Mouse (Mus musculus): ENCODE data around the gene Yap1. TPM values are rescaled to one million over a fixed set of nuclear protein-coding genes. Genes with fewer than 3 reads are reported as not detected.

Yap1 gene
- total RNA-seq, 2 experiments from 2014 or later, result 0.24 TPM; not detected in 1

DNA sequence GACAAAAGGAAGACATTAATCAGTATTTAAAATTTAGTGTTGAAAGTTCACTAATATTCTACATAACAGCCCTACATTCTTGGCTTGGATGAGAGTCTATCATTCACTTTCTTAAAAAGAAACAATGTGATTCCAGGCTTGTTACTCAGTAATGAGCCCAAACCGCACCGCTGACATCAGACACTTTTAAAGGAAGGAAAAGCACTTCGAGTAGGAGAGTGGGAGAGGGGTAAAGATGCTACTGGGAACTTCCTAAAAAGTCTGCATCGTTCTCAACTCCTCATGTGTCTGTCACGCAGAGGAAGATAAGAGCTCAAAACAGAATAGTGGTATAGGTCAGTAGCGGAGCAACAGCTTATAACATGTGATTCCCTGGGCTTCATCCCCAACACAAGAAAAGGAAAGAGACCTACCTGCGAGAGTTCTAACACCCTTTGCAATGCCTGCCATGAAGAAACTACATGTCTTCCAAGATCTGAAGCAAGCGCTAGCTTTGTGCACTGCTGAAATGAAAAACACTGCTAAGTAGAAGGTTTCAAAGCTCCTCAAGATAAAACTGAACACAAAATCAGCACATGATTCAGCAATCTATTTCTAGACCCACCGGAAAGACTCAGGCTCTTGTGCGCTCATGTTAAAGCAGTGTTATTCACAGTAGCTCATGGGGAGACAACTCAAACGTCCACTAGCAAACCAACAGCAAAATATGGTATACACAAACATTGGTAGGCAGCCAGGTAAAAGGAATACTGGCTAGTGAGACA is 25.1 kb downstream of the Yap1 start:
- no peak for ATAC-seq (replicated peaks; ENCODE audit: low FRiP score, low TSS enrichment, poor library complexity, severe bottlenecking)

GRCm38 (mm10) chr9:7978502-7978901 is 25.9 kb downstream of the Yap1 start:
- no peak for ATAC-seq (replicated peaks; ENCODE audit: low FRiP score, low TSS enrichment, poor library complexity, severe bottlenecking)

GRCm38 (mm10) chr9:7977587-7977986 is 26.8 kb downstream of the Yap1 start:
- no peak for ATAC-seq (replicated peaks; ENCODE audit: low FRiP score, low TSS enrichment, poor library complexity, severe bottlenecking)

- ATAC-seq (replicated peaks; ENCODE audit: low FRiP score, low TSS enrichment, poor library complexity, severe bottlenecking), result no peak
These were observed 32.4 kb downstream of the Yap1 start for GRCm38 (mm10) chr9:7971993-7972392.

DNA sequence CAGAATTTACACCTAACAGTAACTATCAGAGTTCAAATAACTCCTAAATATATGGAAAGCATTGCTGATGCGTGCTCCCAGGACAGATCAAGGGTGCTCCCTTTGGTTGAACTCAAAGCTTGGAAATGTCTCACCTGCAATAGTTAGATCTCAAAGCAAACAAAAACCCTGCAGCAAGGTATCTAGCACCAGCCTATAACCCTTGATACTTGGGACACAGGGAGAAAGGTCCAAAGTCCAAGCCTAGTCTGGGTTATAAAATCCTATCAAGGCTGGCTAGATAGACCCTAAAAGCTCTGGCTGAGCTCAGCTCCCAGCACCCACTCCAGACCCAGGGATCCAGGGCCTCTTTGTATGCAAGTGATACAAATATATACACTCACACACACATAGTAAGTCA is 36.4 kb downstream of the Yap1 start:
- no peak for ATAC-seq (replicated peaks; ENCODE audit: low FRiP score, low TSS enrichment, poor library complexity, severe bottlenecking)

GRCm38 (mm10) chr9:7965590-7965989 is 38.8 kb downstream of the Yap1 start:
- ATAC-seq (replicated peaks; ENCODE audit: low FRiP score, low TSS enrichment, poor library complexity, severe bottlenecking), result no peak

DNA sequence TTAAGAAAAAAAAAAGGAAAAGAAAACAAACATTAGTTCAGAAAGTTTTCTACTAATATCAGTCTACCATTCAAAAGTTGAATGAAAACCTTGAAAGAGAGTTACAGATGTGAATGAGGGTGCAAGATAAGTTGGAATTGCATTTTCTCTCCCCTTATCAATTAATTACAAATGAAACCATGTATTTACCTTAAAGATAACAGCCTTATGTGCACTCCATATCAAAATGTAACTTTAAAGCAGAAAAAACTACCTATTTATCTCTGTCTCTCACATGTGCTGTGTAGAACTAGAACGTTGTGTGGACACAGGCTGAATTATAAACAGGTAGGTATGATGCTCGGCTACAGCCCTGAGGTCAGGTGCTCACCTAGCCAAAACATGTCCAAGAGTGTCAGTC is 40.5 kb downstream of the Yap1 start:
- peak; percentile 81 for ATAC-seq (replicated peaks; ENCODE audit: low FRiP score, low TSS enrichment, poor library complexity, severe bottlenecking)

GRCm38 (mm10) chr9:7962915-7963314 is 41.5 kb downstream of the Yap1 start:
- ATAC-seq (replicated peaks; ENCODE audit: low FRiP score, low TSS enrichment, poor library complexity, severe bottlenecking), result 0 out of 2 replicates have a peak, but pooled peaks have one; percentile 1

- ATAC-seq (replicated peaks; ENCODE audit: low FRiP score, low TSS enrichment, poor library complexity, severe bottlenecking), result no peak
These were observed 42.8 kb downstream of the Yap1 start for GRCm38 (mm10) chr9:7961366-7962160.

- ATAC-seq (replicated peaks; ENCODE audit: low FRiP score, low TSS enrichment, poor library complexity, severe bottlenecking), result no peak
These were observed 44.0 kb downstream of the Yap1 start for GRCm38 (mm10) chr9:7960382-7960781.

GRCm38 (mm10) chr9:7959301-7959700 is 45.1 kb downstream of the Yap1 start:
- ATAC-seq (replicated peaks; ENCODE audit: low FRiP score, low TSS enrichment, poor library complexity, severe bottlenecking), result no peak

DNA sequence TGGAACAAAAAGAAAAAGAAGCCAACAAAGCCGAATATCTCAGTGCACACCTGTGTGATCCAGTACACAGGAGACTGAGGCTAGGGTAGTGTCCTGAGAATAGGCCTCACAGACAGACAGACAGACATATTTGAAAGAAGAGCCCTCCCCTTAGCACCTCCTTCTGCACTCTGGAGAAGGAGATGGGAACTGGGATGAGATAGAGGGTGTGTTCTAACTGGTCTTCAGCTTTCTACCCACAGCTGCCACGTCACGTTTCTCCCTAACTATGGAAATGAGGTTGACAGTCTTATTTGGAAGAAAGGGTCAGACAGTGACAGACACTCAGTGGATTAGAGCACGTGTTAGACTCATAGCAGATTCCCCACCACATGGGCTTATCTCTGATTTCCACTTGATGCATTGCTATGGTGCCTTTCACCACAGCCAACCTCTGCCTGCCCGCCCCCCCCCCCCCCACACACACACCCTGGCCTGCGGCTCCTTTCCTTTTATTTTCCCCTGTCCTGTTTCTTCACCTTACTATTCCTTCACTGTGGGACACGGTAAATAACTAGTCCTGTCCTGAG is 46.3 kb downstream of the Yap1 start:
- ATAC-seq (replicated peaks; ENCODE audit: low FRiP score, low TSS enrichment, poor library complexity, severe bottlenecking), result peak; percentile 66

- ATAC-seq (replicated peaks; ENCODE audit: low FRiP score, low TSS enrichment, poor library complexity, severe bottlenecking), result no peak
These were observed 47.0 kb downstream of the Yap1 start for GRCm38 (mm10) chr9:7957407-7957806.

DNA sequence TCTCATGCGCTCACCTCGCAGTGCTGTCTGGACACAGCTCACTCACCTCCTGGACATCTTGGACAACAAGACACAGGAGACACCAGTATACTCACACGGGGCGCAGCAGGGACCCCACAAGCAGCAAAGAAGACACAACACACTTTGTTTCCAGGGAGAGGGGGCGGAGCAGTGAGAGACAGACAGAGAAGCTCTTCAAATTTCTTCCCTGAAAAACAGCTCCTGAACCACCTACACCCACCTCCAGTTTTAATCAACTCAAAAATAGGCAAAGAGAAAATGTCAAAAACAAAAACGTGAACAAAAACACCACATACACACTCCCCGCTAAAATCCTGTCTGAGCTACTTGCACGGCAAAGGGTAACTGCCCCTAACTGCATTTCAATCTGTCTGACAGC is 48.0 kb downstream of the Yap1 start:
- no peak for ATAC-seq (replicated peaks; ENCODE audit: low FRiP score, low TSS enrichment, poor library complexity, severe bottlenecking)

GRCm38 (mm10) chr9:7952886-7953285 is 51.5 kb downstream of the Yap1 start:
- ATAC-seq (replicated peaks; ENCODE audit: low FRiP score, low TSS enrichment, poor library complexity, severe bottlenecking), result no peak

- no peak for ATAC-seq (replicated peaks; ENCODE audit: low FRiP score, low TSS enrichment, poor library complexity, severe bottlenecking)
These were observed 54.2 kb downstream of the Yap1 start for GRCm38 (mm10) chr9:7950211-7950644.

GRCm38 (mm10) chr9:7947946-7948345 is 56.5 kb downstream of the Yap1 start:
- ATAC-seq (replicated peaks; ENCODE audit: low FRiP score, low TSS enrichment, poor library complexity, severe bottlenecking), result no peak

GRCm38 (mm10) chr9:7943796-7944462 is 60.5 kb downstream of the Yap1 start:
- no peak for ATAC-seq (replicated peaks; ENCODE audit: low FRiP score, low TSS enrichment, poor library complexity, severe bottlenecking)

DNA sequence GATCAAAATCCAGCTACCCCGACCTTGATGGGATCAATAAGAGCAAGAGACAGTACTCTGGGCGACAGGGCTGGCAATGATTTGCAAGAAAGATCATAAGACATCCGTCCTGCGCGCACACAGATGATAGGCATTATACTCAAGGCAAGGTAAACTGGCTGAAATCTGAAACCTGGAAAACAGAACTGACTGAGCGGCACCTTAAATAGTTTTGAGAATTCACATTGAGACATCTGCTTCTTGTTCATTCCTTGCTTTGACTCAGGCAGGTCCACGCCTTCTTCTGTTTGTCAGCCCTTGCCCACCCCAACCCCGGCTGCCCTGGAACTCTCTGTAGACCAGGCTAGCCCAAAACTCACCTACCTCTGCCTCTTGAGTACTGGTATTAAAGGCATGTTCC is 61.7 kb downstream of the Yap1 start:
- ATAC-seq (replicated peaks; ENCODE audit: low FRiP score, low TSS enrichment, poor library complexity, severe bottlenecking), result no peak

GRCm38 (mm10) chr9:7940075-7940474 is 64.3 kb downstream of the Yap1 start:
- ATAC-seq (replicated peaks; ENCODE audit: low FRiP score, low TSS enrichment, poor library complexity, severe bottlenecking), result no peak
